Comparison of ENCODE assay signal across 7 mouse cellular contexts in the genomic region with DNA sequence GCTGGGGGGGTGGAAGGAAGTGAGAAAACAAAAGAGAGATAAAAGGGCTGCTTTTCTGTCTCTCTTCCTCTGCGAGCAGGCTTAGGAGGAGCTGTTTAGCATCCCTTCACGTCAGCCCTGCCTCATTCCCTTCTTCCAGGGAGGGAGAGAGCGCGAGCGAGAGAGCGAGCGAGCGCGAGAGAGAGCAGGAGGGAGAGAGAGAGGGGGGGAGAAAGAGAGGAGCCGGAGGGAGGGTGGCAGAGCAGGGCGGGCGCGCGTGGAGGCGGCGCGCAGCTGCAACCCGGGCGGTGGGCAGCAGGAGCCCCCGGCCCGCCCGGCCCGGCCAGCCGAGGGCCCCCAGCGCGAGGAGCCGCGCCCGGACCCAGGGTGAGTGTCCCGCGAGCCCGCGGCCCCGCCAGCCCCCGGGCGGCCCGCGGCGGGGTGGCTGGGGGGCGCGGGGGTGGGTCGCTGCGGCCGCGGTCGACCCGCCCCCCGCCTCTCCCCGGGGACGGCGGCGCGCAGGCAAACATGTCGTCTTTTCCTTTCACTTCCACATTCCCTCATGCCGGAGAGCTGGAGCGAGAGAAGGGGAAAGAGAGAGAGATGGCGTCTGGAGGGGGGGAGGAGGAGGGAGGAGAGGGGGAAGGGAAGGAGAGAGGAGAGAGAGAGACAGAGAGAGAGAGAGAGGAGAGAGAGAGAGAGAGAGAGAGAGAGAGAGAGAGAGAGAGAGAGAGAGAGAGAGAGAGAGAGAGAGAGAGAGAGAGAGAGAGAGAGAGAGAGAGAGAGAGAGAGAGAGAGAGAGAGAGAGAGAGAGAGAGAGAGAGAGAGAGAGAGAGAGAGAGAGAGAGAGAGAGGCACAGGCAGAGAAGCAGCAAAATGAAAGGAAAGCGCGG. TPM values are rescaled to one million over a fixed set of nuclear protein-coding genes. Genes with fewer than 3 reads are reported as not detected.
DNase-seq lines count a peak whose midpoint lies in the region; ATAC-seq and TF ChIP-seq lines count a peak whose summit lies in the region.

No protein-coding gene starts in this region.

- H3K9me3 ChIP-seq in CH12.LX (replicated peaks; ENCODE audit: low read length): no peaks in the 10 kb centered on the region
- no peaks in the 10 kb centered on the region for H3K9me3 ChIP-seq in embryonic facial prominence, embryonic 14.5 days (ENCODE audit: control insufficient read depth, low read length)
- no peaks in the 10 kb centered on the region for H3K9me3 ChIP-seq in heart, postnatal 0 days (replicated peaks; ENCODE audit: control insufficient read depth, low read length)

- peak overlapping the region; percentile 100 for H3K9ac ChIP-seq in CH12.LX (ENCODE audit: insufficient read depth, low read depth)
- peak overlapping the region; percentile 90 for H3K9ac ChIP-seq in embryonic facial prominence, embryonic 14.5 days (ENCODE audit: low read depth, low read length)
- peak overlapping the region; percentile 96 for H3K9ac ChIP-seq in heart, postnatal 0 days (replicated peaks; ENCODE audit: low read depth, low read length)

- peak overlapping the region; percentile 98 for H3K27ac ChIP-seq in CH12.LX (ENCODE audit: insufficient read depth, low read depth)
- peak overlapping the region; percentile 99 for H3K27ac ChIP-seq in embryonic facial prominence, embryonic 14.5 days (replicated peaks; ENCODE audit: low read depth, low read length)
- peak overlapping the region; percentile 97 for H3K27ac ChIP-seq in heart, postnatal 0 days (ENCODE audit: low read depth)

- peak; percentile 74 for DNase-seq in CH12.LX (ENCODE audit: extremely low read depth)
- DNase-seq in adrenal gland, adult 2 months: peak; percentile 78
- peak; percentile 89 for DNase-seq in embryonic facial prominence, embryonic 14.5 days (ENCODE audit: low spot score)
- peak; percentile 63 for DNase-seq in heart, postnatal 0 days (ENCODE audit: low spot score)
- DNase-seq in layer of hippocampus, postnatal 10 days (ENCODE audit: low spot score in 2 of 2): peak; percentile 64 to 73
- DNase-seq in lung, postnatal 14 days: peak; percentile 47
- DNase-seq in right cerebral cortex, postnatal 14 days: peak; percentile 57

- H3K4me2 ChIP-seq in CH12.LX (ENCODE audit: insufficient read depth, low read depth, poor library complexity, severe bottlenecking): peak overlapping the region; percentile 74
- H3K4me2 ChIP-seq in embryonic facial prominence, embryonic 14.5 days (ENCODE audit: low read depth, low read length): peak overlapping the region; percentile 73
- H3K4me2 ChIP-seq in heart, postnatal 0 days (ENCODE audit: low read depth, low read length): peak overlapping the region; percentile 98

- H3K36me3 ChIP-seq in CH12.LX (replicated peaks in 1 of 2; ENCODE audit: control insufficient read depth in 1 of 2, insufficient read depth in 1 of 2, low read length in 1 of 2): peaks cover 0 to 12% of the 10 kb centered on the region in 2 experiments
- H3K36me3 ChIP-seq in embryonic facial prominence, embryonic 14.5 days (ENCODE audit: control insufficient read depth, insufficient read depth, low read length): no peaks in the 10 kb centered on the region
- no peaks in the 10 kb centered on the region for H3K36me3 ChIP-seq in heart, postnatal 0 days (replicated peaks; ENCODE audit: control insufficient read depth, insufficient read depth, low read length)

- ATAC-seq in embryonic facial prominence, embryonic 14.5 days (ENCODE audit: low read depth): peak; percentile 64
- ATAC-seq in heart, postnatal 0 days (ENCODE audit: insufficient read depth, low read depth): peak; percentile 43

- peak; percentile 62 for TF ChIP-seq POLR2A in CH12.LX (IDR thresholded peaks at IDR 0.05; ENCODE audit: low read depth, low read length)

- no peak for TF ChIP-seq EP300 in CH12.LX (IDR thresholded peaks at IDR 0.05; ENCODE audit: low read length)
- TF ChIP-seq EP300 in heart, postnatal 0 days (IDR thresholded peaks at IDR 0.05; ENCODE audit: low read depth): no peak

- H3K4me1 ChIP-seq in CH12.LX (ENCODE audit: control insufficient read depth in 1 of 2, insufficient read depth in 2 of 2): peaks cover 8 to 37% of the 10 kb centered on the region in 2 experiments
- peaks cover 14% of the 10 kb centered on the region; the same call in 1 of the 2 replicates for H3K4me1 ChIP-seq in embryonic facial prominence, embryonic 14.5 days (ENCODE audit: control insufficient read depth, insufficient read depth, low read length)
- H3K4me1 ChIP-seq in heart, postnatal 0 days (ENCODE audit: control insufficient read depth, insufficient read depth): peaks cover 21% of the 10 kb centered on the region; the same call in 1 of the 2 replicates

- no peak for TF ChIP-seq RAD21 in CH12.LX (IDR thresholded peaks at IDR 0.05; ENCODE audit: low read depth, low read length)

- H3K79me2 ChIP-seq in CH12.LX (replicated peaks; ENCODE audit: control insufficient read depth, extremely low read depth, insufficient read depth, poor library complexity, severe bottlenecking): peaks cover 44% of the 10 kb centered on the region

- H3K27me3 ChIP-seq in CH12.LX (replicated peaks): no peaks in the 10 kb centered on the region
- H3K27me3 ChIP-seq in embryonic facial prominence, embryonic 14.5 days (replicated peaks; ENCODE audit: control insufficient read depth, insufficient read depth, low read length): no peaks in the 10 kb centered on the region
- no peaks in the 10 kb centered on the region for H3K27me3 ChIP-seq in heart, postnatal 0 days (ENCODE audit: control insufficient read depth, insufficient read depth, low read length)

- dilution Hi-C loops in CH12.LX (cut with MboI; ENCODE audit: extremely low pct_ligation_motif_present, extremely low pct_unique_long_range_greater_than_20kb, low sequenced_read_pairs): no loop called here

- in situ Hi-C loops in CH12.LX (cut with MboI; ENCODE audit: low pct_ligation_motif_present, low pct_unique_long_range_greater_than_20kb, low sequenced_read_pairs): no loop called here

- 1% methylated on average over 24 of the region's 59 CpGs for WGBS in embryonic facial prominence, embryonic 14.5 days
- 1% methylated on average over 21 of the region's 59 CpGs for WGBS in heart, postnatal 0 days

- H3K4me3 ChIP-seq in CH12.LX (replicated peaks in 1 of 3; ENCODE audit: low read depth in 2 of 3, low read length in 2 of 3, poor library complexity in 1 of 3): peak overlapping the region; percentile 89 to 99 (median 92)
- H3K4me3 ChIP-seq in embryonic facial prominence, embryonic 14.5 days (ENCODE audit: low read depth, low read length): peak overlapping the region; percentile 85
- peak overlapping the region; percentile 93 for H3K4me3 ChIP-seq in heart, postnatal 0 days (ENCODE audit: low read depth, low read length)

- no peak for TF ChIP-seq CTCF in CH12.LX (conservative IDR thresholded peaks at IDR 0.05 in 1 of 2, IDR thresholded peaks at IDR 0.05 in 1 of 2; ENCODE audit: low read depth in 2 of 2, low read length in 2 of 2)
- TF ChIP-seq CTCF in heart, postnatal 0 days (IDR thresholded peaks at IDR 0.05; ENCODE audit: low read depth): no peak

TF ChIP-seq in CH12.LX, 34 proteins besides CTCF, POLR2A, EP300 and RAD21 (continues in another document):
- TF ChIP-seq ZKSCAN1 (IDR thresholded peaks at IDR 0.05; ENCODE audit: borderline replicate concordance, low read depth, low read length): no peak
- no peak for TF ChIP-seq CHD1 (IDR thresholded peaks at IDR 0.05; ENCODE audit: low read depth, low read length)
- TF ChIP-seq ZNF384 (IDR thresholded peaks at IDR 0.05; ENCODE audit: low read depth, low read length): no peak
- TF ChIP-seq SIN3A (IDR thresholded peaks at IDR 0.05; ENCODE audit: low read length): peak; percentile 30
- TF ChIP-seq TCF12 (IDR thresholded peaks at IDR 0.05; ENCODE audit: low read depth, low read length): peak; percentile 42
- peak; percentile 85 for TF ChIP-seq IRF4 (IDR thresholded peaks at IDR 0.05; ENCODE audit: low read depth, low read length)
- TF ChIP-seq CHD2 (IDR thresholded peaks at IDR 0.05; ENCODE audit: low read length): peak; percentile 75
- TF ChIP-seq NRF1 (IDR thresholded peaks at IDR 0.05; ENCODE audit: low read depth, low read length): 0 out of 2 replicates have a peak, but pooled peaks have one; percentile 26
- TF ChIP-seq MYC (IDR thresholded peaks at IDR 0.05; ENCODE audit: low read depth, low read length): no peak
- TF ChIP-seq RCOR1 (conservative IDR thresholded peaks at IDR 0.05; ENCODE audit: low read depth, low read length): no peak
- no peak for TF ChIP-seq JUN (IDR thresholded peaks at IDR 0.05; ENCODE audit: insufficient read depth, low read depth, low read length)
- TF ChIP-seq ZMIZ1 (IDR thresholded peaks at IDR 0.05; ENCODE audit: low read depth, low read length): no peak
- no peak for TF ChIP-seq USF2 (conservative IDR thresholded peaks at IDR 0.05; ENCODE audit: low read depth, low read length)
- TF ChIP-seq HCFC1 (IDR thresholded peaks at IDR 0.05; ENCODE audit: low read depth, low read length): no peak
- no peak for TF ChIP-seq JUND (conservative IDR thresholded peaks at IDR 0.05; ENCODE audit: low read depth, low read length)
- TF ChIP-seq ETS1 (conservative IDR thresholded peaks at IDR 0.05; ENCODE audit: low read depth, low read length): peak; percentile 36; the same call in 1 of the 2 replicates
- no peak for TF ChIP-seq MAX (IDR thresholded peaks at IDR 0.05; ENCODE audit: low read length)
- no peak for TF ChIP-seq ZC3H11A (IDR thresholded peaks at IDR 0.05; ENCODE audit: low read depth, low read length)
- TF ChIP-seq PAX5 (IDR thresholded peaks at IDR 0.05; ENCODE audit: low read length): no peak
- peak; percentile 61 for TF ChIP-seq MXI1 (IDR thresholded peaks at IDR 0.05; ENCODE audit: low read depth, low read length)
- no peak for TF ChIP-seq USF1 (IDR thresholded peaks at IDR 0.05; ENCODE audit: low read depth, low read length)
- no peak for TF ChIP-seq E2F4 (IDR thresholded peaks at IDR 0.05; ENCODE audit: insufficient replicate concordance, low read depth, low read length)
- TF ChIP-seq ELF1 (IDR thresholded peaks at IDR 0.05; ENCODE audit: low read depth, low read length): no peak
- TF ChIP-seq NELFE (IDR thresholded peaks at IDR 0.05; ENCODE audit: low read depth, low read length): peak; percentile 11; the same call in 1 of the 2 replicates

RNA-seq across cellular contexts. Expression of a gene that starts 1.7 kb away (rescaled TPM):
- total RNA-seq in CH12.LX (2012; rRNA removed): 16.2 and 16.3 TPM in 2 replicates
- 6.1 and 7.6 TPM in 2 replicates for total RNA-seq in CH12.LX (2014; rRNA removed)
- polyA plus RNA-seq in CH12.LX (2012; ENCODE audit: insufficient read length, low read depth): 12.1 and 14.4 TPM in 2 replicates
- 10 to 100 TPM; 14.0 to 25.5 TPM for total RNA-seq in adrenal gland, adult 2 months (2021)
- 24.1 and 24.8 TPM in 2 replicates for polyA plus RNA-seq in adrenal gland, adult 2 months (2012; rRNA removed)
- polyA plus RNA-seq in embryonic facial prominence, embryonic 14.5 days (2014; fragmentation: Nextera tagmentation; extraction: Ambion mirVana): 14.2 and 14.3 TPM in 2 replicates
- total RNA-seq in heart, postnatal 0 days (2014; rRNA removed; ENCODE audit: low replicate concordance): 25.5 and 29.7 TPM in 2 replicates
- 7.5 TPM in 2 replicates for polyA plus RNA-seq in heart, postnatal 0 days (2015; fragmentation: Nextera tagmentation; extraction: Ambion mirVana)
- 10 to 100 TPM; 18.3 to 19.8 TPM for total RNA-seq in layer of hippocampus, postnatal 10 days (2021)

Comparison
In these comparisons a context has a peak if more than half of its experiments do, and no peak if none do; other contexts are left out.
1. Peak in every context shown above with its lines: DNase-seq, ATAC-seq, H3K4me3 ChIP-seq and H3K27ac ChIP-seq.